Mouse (Mus musculus): ENCODE data around the gene Mfap3. TPM values are rescaled to one million over a fixed set of nuclear protein-coding genes. Genes with fewer than 3 reads are reported as not detected.
A peak's percentile ranks its signal among the peaks of the same experiment; 100 is the strongest.
"Not testable (repeated sequence)": the region's sequence is repeated elsewhere in the genome, so short reads cannot be mapped to it uniquely, and the experiment has no call there.

The Mfap3 gene
- polyA plus RNA-seq, 1 experiment: 20.7 TPM

GRCm38 (mm10) chr11:57529111-57529510 is 10.6 kb downstream of the Mfap3 start:
- DNase-seq (ENCODE audit: low spot score): no peak

GRCm38 (mm10) chr11:57531300-57531950 is 13.0 kb downstream of the Mfap3 start:
- DNase-seq (ENCODE audit: low spot score): no peak

GRCm38 (mm10) chr11:57532306-57532705 is 13.8 kb downstream of the Mfap3 start:
- DNase-seq (ENCODE audit: low spot score): no peak

GRCm38 (mm10) chr11:57535912-57536311 is 17.4 kb downstream of the Mfap3 start:
- DNase-seq (ENCODE audit: low spot score): no peak

- DNase-seq (ENCODE audit: low spot score): no peak
These were observed 21.5 kb downstream of the Mfap3 start for GRCm38 (mm10) chr11:57539841-57540418.

GRCm38 (mm10) chr11:57540681-57541080 is 22.2 kb downstream of the Mfap3 start:
- DNase-seq (ENCODE audit: low spot score): no peak

- DNase-seq (ENCODE audit: low spot score): peak; percentile 69
These were observed 30.4 kb downstream of the Mfap3 start for GRCm38 (mm10) chr11:57548618-57549550.

GRCm38 (mm10) chr11:57550230-57550629 is 31.8 kb downstream of the Mfap3 start:
- no peak for DNase-seq (ENCODE audit: low spot score)

- no peak for DNase-seq (ENCODE audit: low spot score)
These were observed 32.6 kb downstream of the Mfap3 start for GRCm38 (mm10) chr11:57551016-57551415.

GRCm38 (mm10) chr11:57553015-57553780 is 34.7 kb downstream of the Mfap3 start:
- no peak for DNase-seq (ENCODE audit: low spot score)

- DNase-seq (ENCODE audit: low spot score): not testable (repeated sequence)
These were observed 39.5 kb downstream of the Mfap3 start for GRCm38 (mm10) chr11:57557936-57558335.

- DNase-seq (ENCODE audit: low spot score): no peak
These were observed 46.1 kb downstream of the Mfap3 start for GRCm38 (mm10) chr11:57564564-57564963.

GRCm38 (mm10) chr11:57566091-57567035 is 47.9 kb downstream of the Mfap3 start:
- no peak for DNase-seq (ENCODE audit: low spot score)

GRCm38 (mm10) chr11:57568950-57569490 is 50.6 kb downstream of the Mfap3 start:
- DNase-seq (ENCODE audit: low spot score): no peak

GRCm38 (mm10) chr11:57571035-57571434 is 52.6 kb downstream of the Mfap3 start:
- no peak for DNase-seq (ENCODE audit: low spot score)

- DNase-seq (ENCODE audit: low spot score): no peak
These were observed 55.3 kb downstream of the Mfap3 start for GRCm38 (mm10) chr11:57573686-57574274.

GRCm38 (mm10) chr11:57576871-57577515 is 58.5 kb downstream of the Mfap3 start:
- no peak for DNase-seq (ENCODE audit: low spot score)

- DNase-seq (ENCODE audit: low spot score): no peak
These were observed 64.6 kb downstream of the Mfap3 start for GRCm38 (mm10) chr11:57582818-57583635.

Data from urinary bladder, adult 2 months (tissue).